In the genomic region with DNA sequence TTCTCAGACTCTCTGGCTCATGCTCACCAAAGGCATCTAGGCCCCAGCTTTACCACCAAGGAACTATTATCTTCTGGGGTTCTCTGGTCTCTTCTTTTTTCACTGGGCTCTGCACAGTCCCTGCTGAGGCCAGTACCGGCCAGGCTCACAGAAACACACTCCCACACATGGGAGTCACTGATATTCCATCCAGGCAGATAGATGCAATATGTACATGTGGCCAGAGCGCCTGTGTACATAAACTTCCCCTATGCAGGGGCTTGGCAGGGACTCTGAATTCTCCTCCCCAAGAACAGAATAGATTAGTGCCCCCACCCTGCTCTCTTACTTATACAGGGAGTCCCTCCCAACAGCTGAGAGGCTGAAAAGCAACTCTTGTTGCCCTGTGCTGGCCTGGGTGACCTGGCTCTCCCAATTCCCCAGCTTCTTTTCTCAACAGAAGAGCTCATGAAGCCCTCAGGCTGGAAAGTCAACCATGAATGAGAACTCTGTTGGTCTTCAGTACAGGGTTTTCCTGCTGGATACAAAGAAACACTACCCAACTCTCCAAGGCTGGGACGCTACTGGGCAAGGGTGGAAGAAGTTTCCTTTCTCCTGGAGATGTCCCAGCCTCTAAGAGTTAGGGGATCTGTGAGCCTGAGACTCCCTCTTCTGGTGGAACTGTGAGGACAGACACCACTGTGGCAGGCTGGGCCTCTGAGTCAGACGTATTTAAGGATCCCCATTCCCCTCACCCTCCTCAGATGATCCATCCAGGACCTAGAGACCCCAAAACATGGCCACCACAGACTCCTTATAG, we compare ENCODE assay signal across 10 mouse cellular contexts.
DNase-seq lines count a peak whose midpoint lies in the region; ATAC-seq and TF ChIP-seq lines count a peak whose summit lies in the region.
"Had no signal": no experiment of that assay in that cellular context is flagged by ENCODE, and none has a peak within 500 bp of the region (broad histone marks: within the 10 kb centered on the region; RNA-seq: fewer than 3 reads in every experiment).

No protein-coding gene starts in this region.

- in situ Hi-C loops in CH12.LX (cut with MboI; ENCODE audit: low pct_ligation_motif_present, low pct_unique_long_range_greater_than_20kb, low sequenced_read_pairs) = no loop called here

- no peaks in the 10 kb centered on the region for H3K36me3 ChIP-seq in forebrain, embryonic 10.5 days (replicated peaks)
- no peaks in the 10 kb centered on the region for H3K36me3 ChIP-seq in forebrain, embryonic 15.5 days
- no peaks in the 10 kb centered on the region for H3K36me3 ChIP-seq in CH12.LX (replicated peaks in 1 of 2; ENCODE audit: control insufficient read depth in 1 of 2, insufficient read depth in 1 of 2, low read length in 1 of 2)
- no peaks in the 10 kb centered on the region for H3K36me3 ChIP-seq in hindbrain, postnatal 0 days (ENCODE audit: insufficient read depth, low read length)

- no peak overlapping the region for H3K4me2 ChIP-seq in forebrain, embryonic 15.5 days (replicated peaks)
- no peak overlapping the region for H3K4me2 ChIP-seq in CH12.LX (ENCODE audit: insufficient read depth, low read depth, poor library complexity, severe bottlenecking)
- H3K4me2 ChIP-seq in hindbrain, postnatal 0 days (ENCODE audit: low read depth, low read length) = no peak overlapping the region

- WGBS in forebrain, embryonic 10.5 days = 44% methylated on average over 4 of the region's 4 CpGs
- 46% methylated on average over 4 of the region's 4 CpGs for WGBS in forebrain, embryonic 15.5 days
- WGBS in hindbrain, postnatal 0 days = 26% methylated on average over 4 of the region's 4 CpGs

- H3K79me2 ChIP-seq in CH12.LX (replicated peaks; ENCODE audit: control insufficient read depth, extremely low read depth, insufficient read depth, poor library complexity, severe bottlenecking) = no peaks in the 10 kb centered on the region

- peaks cover 27% of the 10 kb centered on the region for H3K4me1 ChIP-seq in forebrain, embryonic 10.5 days
- H3K4me1 ChIP-seq in forebrain, embryonic 15.5 days = peaks cover 9% of the 10 kb centered on the region
- H3K4me1 ChIP-seq in CH12.LX (ENCODE audit: control insufficient read depth in 1 of 2, insufficient read depth in 2 of 2) = peaks cover 3 to 11% of the 10 kb centered on the region in 2 experiments; a peak in 3 of 4 replicates
- H3K4me1 ChIP-seq in hindbrain, postnatal 0 days (ENCODE audit: insufficient read depth, low read length) = peaks cover 5% of the 10 kb centered on the region; the same call in 1 of the 2 replicates

- no peak overlapping the region for H3K9ac ChIP-seq in forebrain, embryonic 15.5 days (replicated peaks)
- no peak overlapping the region for H3K9ac ChIP-seq in CH12.LX (ENCODE audit: insufficient read depth, low read depth)
- no peak overlapping the region for H3K9ac ChIP-seq in hindbrain, postnatal 0 days (replicated peaks; ENCODE audit: low read length)

- TF ChIP-seq EP300 in CH12.LX (IDR thresholded peaks at IDR 0.05; ENCODE audit: low read length) = no peak

- no peak for TF ChIP-seq POLR2A in CH12.LX (IDR thresholded peaks at IDR 0.05; ENCODE audit: low read depth, low read length)

- H3K4me3 ChIP-seq in forebrain, embryonic 10.5 days = no peak overlapping the region
- no peak overlapping the region for H3K4me3 ChIP-seq in forebrain, embryonic 15.5 days
- H3K4me3 ChIP-seq in CH12.LX (replicated peaks in 1 of 3; ENCODE audit: low read depth in 2 of 3, low read length in 2 of 3, poor library complexity in 1 of 3) = no peak overlapping the region
- H3K4me3 ChIP-seq in hindbrain, postnatal 0 days (ENCODE audit: low read length) = no peak overlapping the region

- peak in 1 of 2 experiments; percentile 61; a peak in 2 of 4 replicates for TF ChIP-seq CTCF in CH12.LX (conservative IDR thresholded peaks at IDR 0.05 in 1 of 2, IDR thresholded peaks at IDR 0.05 in 1 of 2; ENCODE audit: low read depth in 2 of 2, low read length in 2 of 2)
- peak; percentile 74 for TF ChIP-seq CTCF in hindbrain, postnatal 0 days (IDR thresholded peaks at IDR 0.05; ENCODE audit: low read depth)

- peak; percentile 67 for TF ChIP-seq RAD21 in CH12.LX (IDR thresholded peaks at IDR 0.05; ENCODE audit: low read depth, low read length)

- no peak for DNase-seq in forebrain, embryonic 10.5 days (ENCODE audit: extremely low spot score, low spot score)
- DNase-seq in layer of hippocampus, postnatal 14 days (ENCODE audit: low spot score in 2 of 2) = peak; percentile 12 to 31
- DNase-seq in layer of hippocampus, adult 9-10 months (ENCODE audit: low spot score) = no peak
- DNase-seq in CH12.LX (ENCODE audit: extremely low read depth) = peak; percentile 24
- DNase-seq in hindbrain, postnatal 0 days (ENCODE audit: low spot score) = peak; percentile 70
- DNase-seq in urinary bladder, postnatal 25 days (ENCODE audit: low spot score) = no peak
- no peak for DNase-seq in cerebellum, adult 18-20 months
- DNase-seq: heart, postnatal 4 days; thymus, postnatal 36 days had no signal

- dilution Hi-C loops in CH12.LX (cut with MboI; ENCODE audit: extremely low pct_ligation_motif_present, extremely low pct_unique_long_range_greater_than_20kb, low sequenced_read_pairs) = no loop called here

- H3K27me3 ChIP-seq in forebrain, embryonic 10.5 days (ENCODE audit: poor library complexity, severe bottlenecking) = peaks cover 15% of the 10 kb centered on the region
- H3K27me3 ChIP-seq in forebrain, embryonic 15.5 days = no peaks in the 10 kb centered on the region
- peaks cover 6% of the 10 kb centered on the region for H3K27me3 ChIP-seq in CH12.LX (replicated peaks)
- no peaks in the 10 kb centered on the region for H3K27me3 ChIP-seq in hindbrain, postnatal 0 days (ENCODE audit: insufficient read depth, low read length)

- no peaks in the 10 kb centered on the region for H3K9me3 ChIP-seq in forebrain, embryonic 10.5 days
- no peaks in the 10 kb centered on the region for H3K9me3 ChIP-seq in forebrain, embryonic 15.5 days
- H3K9me3 ChIP-seq in CH12.LX (replicated peaks; ENCODE audit: low read length) = no peaks in the 10 kb centered on the region
- no peaks in the 10 kb centered on the region for H3K9me3 ChIP-seq in hindbrain, postnatal 0 days (ENCODE audit: low read length)

- no peak for ATAC-seq in forebrain, embryonic 15.5 days (replicated peaks)
- ATAC-seq in hindbrain, postnatal 0 days = peak; percentile 67; the same call in 1 of the 2 replicates

- 0 out of 2 replicates have a peak overlapping the region, but pooled peaks have one; percentile 20 for H3K27ac ChIP-seq in forebrain, embryonic 10.5 days
- H3K27ac ChIP-seq in forebrain, embryonic 15.5 days (replicated peaks) = no peak overlapping the region
- H3K27ac ChIP-seq in CH12.LX (ENCODE audit: insufficient read depth, low read depth) = no peak overlapping the region
- no peak overlapping the region for H3K27ac ChIP-seq in hindbrain, postnatal 0 days

TF ChIP-seq in CH12.LX, 34 proteins besides CTCF, POLR2A, EP300 and RAD21:
- peak; percentile 42 for TF ChIP-seq SMC3 (IDR thresholded peaks at IDR 0.05; ENCODE audit: low read depth, low read length)
- no peak for TF ChIP-seq IRF4 (IDR thresholded peaks at IDR 0.05; ENCODE audit: low read depth, low read length)
TF ChIP-seq in CH12.LX: peak in this region for 1.

Comparison
In these comparisons a context has a peak if more than half of its experiments do, and no peak if none do; other contexts are left out.
1. DNase-seq: peak in layer of hippocampus, postnatal 14 days (2 of 2), CH12.LX (single experiment) and hindbrain, postnatal 0 days (single experiment); none in forebrain, embryonic 10.5 days (single experiment), layer of hippocampus, adult 9-10 months (single experiment), urinary bladder, postnatal 25 days (single experiment) and cerebellum, adult 18-20 months (0 of 2).